Mouse (Mus musculus): Measurements from ENCODE around the gene Kif1b.
A peak's percentile ranks its signal among the peaks of the same experiment; 100 is the strongest.
"Not testable (repeated sequence)": the region's sequence is repeated elsewhere in the genome, so short reads cannot be mapped to it uniquely, and the experiment has no call there.

Gene Kif1b

GRCm38 (mm10) chr4:149263218-149263617 is 44.3 kb downstream of the Kif1b start:
- DNase-seq = no peak

DNA sequence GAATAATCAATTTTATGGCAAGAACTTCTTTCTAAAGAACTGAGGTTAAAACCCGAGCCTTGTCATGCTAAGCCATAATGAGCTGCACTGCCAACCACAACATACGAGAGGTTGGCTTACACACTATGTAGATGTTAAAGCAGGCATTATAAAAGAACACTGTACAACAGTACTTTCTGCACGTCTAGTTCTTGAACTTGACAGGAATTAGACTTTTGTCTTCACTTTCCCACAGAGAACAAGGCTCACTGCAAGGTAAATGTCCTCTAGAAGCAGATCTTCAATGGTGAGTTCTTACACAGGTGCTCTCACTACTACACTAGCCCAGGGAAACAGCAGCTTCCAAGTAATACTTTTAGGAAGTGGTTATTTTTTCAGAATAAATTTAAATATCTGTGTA is 46.0 kb downstream of the Kif1b start:
- no peak for DNase-seq

DNA sequence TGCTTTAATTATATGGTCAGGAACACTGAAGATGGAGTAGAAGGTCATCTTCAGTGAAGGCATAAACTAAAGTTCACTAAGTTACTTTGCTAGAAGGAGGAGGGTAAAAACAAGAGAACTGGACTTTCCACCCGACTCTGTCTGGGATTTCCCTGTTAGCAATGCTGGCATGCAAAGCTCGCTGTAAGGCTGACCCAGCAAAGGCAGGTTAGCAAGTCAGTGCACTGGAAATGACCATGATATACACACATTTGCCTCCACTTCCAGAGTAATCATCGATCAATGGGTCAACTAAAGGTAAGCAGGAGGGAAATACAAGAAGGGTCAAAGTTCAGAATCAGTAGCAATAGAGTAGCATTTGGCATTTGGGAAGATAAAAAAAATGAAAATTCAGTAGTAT is 46.6 kb downstream of the Kif1b start:
- no peak for DNase-seq

GRCm38 (mm10) chr4:149259391-149260094 is 48.0 kb downstream of the Kif1b start:
- no peak for DNase-seq

DNA sequence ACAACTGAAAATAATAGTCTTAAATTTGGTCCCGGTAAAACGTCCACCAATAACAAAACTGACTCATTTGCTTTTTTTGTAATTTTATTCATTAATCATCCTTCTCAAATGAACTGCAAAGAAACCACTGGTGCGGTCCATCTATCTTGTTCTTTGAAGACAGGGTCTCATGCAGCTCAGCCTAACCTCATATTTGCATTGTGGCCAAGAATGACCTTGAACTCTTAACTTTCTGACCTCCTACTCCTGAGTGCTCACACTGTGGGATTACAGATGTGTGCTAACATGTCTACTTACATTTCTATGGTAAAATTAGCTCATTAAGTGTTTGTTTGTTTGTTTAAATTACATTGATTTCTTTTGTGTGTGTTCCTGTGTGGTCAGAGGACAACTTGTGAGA is 48.6 kb downstream of the Kif1b start:
- DNase-seq = no peak

GRCm38 (mm10) chr4:149256511-149257300 is 50.8 kb downstream of the Kif1b start:
- DNase-seq = no peak

- DNase-seq = peak; percentile 79
Observed at GRCm38 (mm10) chr4:149255277-149256270, 51.9 kb downstream of the Kif1b start.

- DNase-seq = no peak
Observed at GRCm38 (mm10) chr4:149254827-149255226, 52.7 kb downstream of the Kif1b start.

GRCm38 (mm10) chr4:149249311-149249710 is 58.2 kb downstream of the Kif1b start:
- DNase-seq = no peak

- no peak for DNase-seq
Observed at GRCm38 (mm10) chr4:149247772-149248171, 59.7 kb downstream of the Kif1b start.

GRCm38 (mm10) chr4:149247156-149247633 is 60.3 kb downstream of the Kif1b start:
- DNase-seq = peak; percentile 52

DNA sequence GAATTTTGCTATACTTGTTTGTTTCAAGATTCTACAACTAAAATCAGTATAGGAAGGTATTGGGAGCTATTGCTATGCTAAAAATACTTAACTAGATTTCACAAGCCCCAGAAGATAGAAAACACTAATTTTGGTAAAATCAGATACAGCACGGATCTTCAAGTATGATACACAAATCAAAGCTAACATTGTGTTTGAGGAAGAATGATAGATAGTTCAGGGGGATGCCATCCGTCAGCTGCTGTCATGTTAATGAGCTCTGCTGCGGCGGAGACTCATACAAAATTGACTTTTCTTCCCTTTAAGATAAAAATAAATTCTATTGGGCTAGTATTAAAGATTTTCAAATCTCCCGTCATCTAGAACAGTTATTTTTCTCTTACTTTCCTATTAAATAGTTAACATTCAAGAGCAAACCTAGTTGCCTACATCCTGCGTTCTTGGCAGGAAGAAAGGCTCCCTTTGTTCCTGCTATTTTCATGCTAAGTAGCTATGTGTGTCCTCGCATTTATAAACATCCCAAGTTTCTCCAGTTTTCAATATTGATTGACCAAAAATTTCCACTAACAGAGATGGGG is 60.8 kb downstream of the Kif1b start:
- no peak for DNase-seq

- DNase-seq = no peak
Observed at GRCm38 (mm10) chr4:149237011-149237410, 70.5 kb downstream of the Kif1b start.

GRCm38 (mm10) chr4:149233938-149234337 is 73.6 kb downstream of the Kif1b start:
- DNase-seq = no peak

- not testable (repeated sequence) for DNase-seq
Observed at GRCm38 (mm10) chr4:149228682-149229081, 78.8 kb downstream of the Kif1b start.

DNA sequence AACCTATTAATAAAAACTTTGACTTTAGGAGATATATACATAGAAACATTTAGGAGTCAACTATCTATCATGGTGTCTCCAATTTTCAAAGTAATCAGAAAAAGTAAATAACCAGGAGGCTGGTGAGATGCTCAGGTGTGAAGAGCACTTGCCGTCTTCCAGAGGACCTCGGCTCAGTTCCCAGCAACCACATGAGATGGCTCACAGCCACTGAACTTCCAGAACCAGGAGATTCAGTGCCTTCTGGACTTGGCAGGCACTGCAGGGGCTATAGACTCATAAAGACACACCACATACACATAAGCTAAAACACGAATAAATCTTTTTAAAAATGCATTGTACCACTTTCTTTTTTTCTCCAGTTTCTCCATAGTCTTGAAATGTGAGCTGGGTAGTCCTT is 79.2 kb downstream of the Kif1b start:
- no peak for DNase-seq

DNA sequence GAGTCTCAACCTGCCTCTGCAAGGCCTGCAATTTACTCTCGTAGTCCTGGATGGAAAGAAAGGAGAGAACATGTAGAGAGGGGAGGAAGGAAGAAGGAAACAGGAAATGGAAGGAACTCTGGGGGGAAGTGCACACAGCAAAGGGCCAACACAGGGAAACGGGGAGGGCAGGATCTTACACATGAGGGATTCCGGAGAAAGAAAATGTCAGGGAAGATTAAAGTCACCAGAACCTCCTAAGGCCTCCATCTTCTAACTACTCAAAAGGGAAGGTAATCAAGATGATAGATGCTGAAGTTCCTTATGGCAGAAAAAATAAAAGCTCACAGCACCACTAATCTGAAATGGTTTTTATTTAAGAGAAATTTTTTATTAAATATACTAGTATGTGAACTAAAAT is 81.2 kb downstream of the Kif1b start:
- peak; percentile 70 for DNase-seq

DNA sequence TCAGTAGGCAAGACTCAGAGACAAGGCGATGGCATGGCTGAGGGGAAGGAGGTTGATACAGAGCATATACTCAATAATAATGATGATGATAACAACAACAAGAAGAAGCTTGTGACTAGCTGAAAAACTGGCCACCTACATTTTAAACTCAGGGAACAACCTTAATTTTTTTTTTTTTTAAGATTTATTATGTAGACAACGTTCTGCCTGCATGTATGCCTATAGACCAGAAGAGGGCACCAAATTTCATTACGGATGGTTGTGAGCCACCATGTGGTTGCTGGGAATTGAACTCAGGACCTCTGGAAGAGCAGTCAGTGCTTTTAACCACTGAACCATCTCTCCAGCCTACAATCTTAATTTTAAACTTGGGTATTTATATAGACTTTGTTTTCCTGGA is 84.0 kb downstream of the Kif1b start:
- DNase-seq = no peak

GRCm38 (mm10) chr4:149220481-149220880 is 87.0 kb downstream of the Kif1b start:
- DNase-seq = peak; percentile 85

DNA sequence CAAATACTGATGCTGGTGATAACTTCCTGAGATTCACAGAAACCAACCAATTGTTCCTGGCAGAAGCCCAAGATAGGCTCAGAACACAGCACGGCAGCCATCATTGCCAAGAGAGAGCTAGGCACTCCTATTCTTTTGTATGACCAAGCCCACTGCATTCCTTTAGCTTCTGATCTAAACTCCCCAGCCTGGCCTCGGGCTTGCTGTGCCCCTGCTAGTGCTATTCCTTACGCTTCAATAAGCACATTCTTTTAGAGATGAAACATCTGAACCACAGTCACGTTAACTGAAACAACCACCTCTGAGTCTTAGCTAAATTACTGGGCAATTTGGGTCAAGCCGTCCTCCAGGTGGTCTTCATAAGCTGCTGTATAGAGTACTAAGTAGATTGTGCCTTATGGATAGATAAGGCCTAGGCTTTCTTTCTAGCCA is 87.4 kb downstream of the Kif1b start:
- peak; percentile 90 for DNase-seq

DNA sequence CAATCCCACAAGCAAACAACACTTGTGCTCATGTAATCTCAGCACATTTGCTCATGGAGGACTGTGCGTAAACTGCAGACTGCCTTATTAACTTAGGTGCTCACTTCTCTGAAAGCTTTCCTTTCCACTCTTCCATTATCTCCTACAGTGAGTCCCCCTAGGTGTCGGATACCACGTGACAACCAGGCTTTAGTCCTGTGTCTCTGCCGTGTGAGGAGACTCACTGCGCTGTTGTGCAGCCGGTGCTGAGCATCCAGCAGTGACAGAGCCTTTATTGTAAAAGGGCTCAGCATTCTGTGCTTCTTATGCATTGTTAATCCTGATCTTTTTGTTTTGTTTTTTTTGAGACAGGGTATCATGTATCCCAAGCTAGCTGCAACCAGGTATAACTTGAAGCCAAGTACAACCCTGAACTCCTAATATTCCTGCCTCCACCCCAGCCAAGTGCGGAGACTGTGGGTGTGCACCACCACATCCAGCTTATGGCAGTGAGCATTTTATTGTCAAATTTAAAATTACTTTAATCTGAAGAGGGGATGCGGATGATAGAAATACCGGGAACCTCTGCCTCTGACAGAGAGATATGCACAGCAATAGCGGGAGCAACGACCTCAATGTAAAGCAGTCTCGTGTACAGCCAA is 88.0 kb downstream of the Kif1b start:
- peak; percentile 46 for DNase-seq

- no peak for DNase-seq
Observed at GRCm38 (mm10) chr4:149218476-149218875, 89.0 kb downstream of the Kif1b start.
